Mouse (Mus musculus) embryonic facial prominence, embryonic 10.5 days (tissue): ENCODE measurements around the gene Ifnlr1. TPM values are rescaled to one million over a fixed set of nuclear protein-coding genes. Genes with fewer than 3 reads are reported as not detected.

Source experiments
- DNase-seq: peaks from one replicate; pipeline ENCODE4 v3.0.0-alpha.2; 2017; ENCODE audit warnings: low spot score
- H3K27ac ChIP-seq: fragments of 300-500 bp; sonication (generic); replicated peaks from 2 replicates; pipeline ENCODE4 v1.5.1; 2016; ENCODE audit warnings: mild to moderate bottlenecking
- H3K27me3 ChIP-seq: fragments of 300-500 bp; sonication (generic); replicated peaks from 2 replicates; pipeline ENCODE4 v1.6.1; 2016; ENCODE audit warnings: low read depth, mild to moderate bottlenecking; ENCODE audit not compliant: poor library complexity, severe bottlenecking
- H3K36me3 ChIP-seq: fragments of 300-500 bp; sonication (generic); replicated peaks from 2 replicates; pipeline ENCODE4 v1.6.1; 2016; ENCODE audit warnings: mild to moderate bottlenecking, moderate library complexity
- H3K4me1 ChIP-seq: fragments of 300-500 bp; sonication (generic); 2 replicates; pipeline ENCODE4 v1.6.1; 2016
- H3K4me3 ChIP-seq: fragments of 300-500 bp; sonication (generic); 2 replicates; pipeline ENCODE4 v1.5.1; 2016; ENCODE audit warnings: mild to moderate bottlenecking, moderate library complexity
- H3K9me3 ChIP-seq: fragments of 300-500 bp; sonication (generic); 2 replicates; pipeline ENCODE4 v1.6.1; 2016; ENCODE audit warnings: mild to moderate bottlenecking
- WGBS: fragments of 180-500 bp; shearing (Covaris S2); methylation state at CpG from one replicate; pipeline ENCODE4 v1.1.7; 2016; 5-methylcytosine and 5-hydroxymethylcytosine counted together
- polyA plus RNA-seq: library from polyadenylated mRNA; unstranded; fragments of >200 nt; fragmentation: Nextera tagmentation; extraction: Ambion mirVana; gene quantifications from 2 replicates; pipeline ENCODE4 v1.2.1, GENCODE M21; 2016

The Ifnlr1 gene
- polyA plus RNA-seq, 1 experiment from 2014 or later, result 1.0 TPM

- Histone ChIP-seq H3K4me3 (no peak overlapping the region), H3K27me3 (peaks cover 3% of the 10 kb centered on the region; the same call in 1 of the 2 replicates), H3K9me3 (no peaks in the 10 kb centered on the region), H3K36me3 (no peaks in the 10 kb centered on the region), H3K27ac (no peak overlapping the region), H3K4me1 (no peaks in the 10 kb centered on the region; the same call in 1 of the 2 replicates)
- WGBS, result 82% methylated on average over 6 of the region's 6 CpGs
- no peak for DNase-seq
Measured at GRCm38 (mm10) chr4:135664656-135665055, 21.4 kb upstream of the Ifnlr1 start.

GRCm38 (mm10) chr4:135666192-135666975 lies 19.7 kb upstream of the Ifnlr1 start:
- H3K27me3 ChIP-seq, result peaks cover 4% of the 10 kb centered on the region; the same call in 1 of the 2 replicates
- no peaks in the 10 kb centered on the region; the same call in 1 of the 2 replicates for H3K4me1 ChIP-seq
- H3K9me3 ChIP-seq, result no peaks in the 10 kb centered on the region
- 58% methylated on average over 17 of the region's 17 CpGs for WGBS
- H3K27ac ChIP-seq, result no peak overlapping the region
- no peaks in the 10 kb centered on the region for H3K36me3 ChIP-seq
- no peak overlapping the region for H3K4me3 ChIP-seq
- DNase-seq, result peak; percentile 66

GRCm38 (mm10) chr4:135667266-135667844 lies 18.7 kb upstream of the Ifnlr1 start:
- peaks cover 4% of the 10 kb centered on the region; the same call in 1 of the 2 replicates for H3K27me3 ChIP-seq

GRCm38 (mm10) chr4:135673507-135673906 lies 12.6 kb upstream of the Ifnlr1 start:
- 0 out of 2 replicates have a peak, but pooled peaks cover 4% of the 10 kb centered on the region for H3K27me3 ChIP-seq
- H3K4me1 ChIP-seq, result peaks cover 29% of the 10 kb centered on the region
- 63% methylated on average over 3 of the region's 3 CpGs for WGBS
- H3K9me3 ChIP-seq, result no peaks in the 10 kb centered on the region
- H3K36me3 ChIP-seq, result no peaks in the 10 kb centered on the region
- H3K4me3 ChIP-seq, result no peak overlapping the region
- no peak overlapping the region for H3K27ac ChIP-seq
- DNase-seq, result no peak

More at GRCm38 (mm10) chr4:135667266-135667844, 18.7 kb upstream of the Ifnlr1 start:
- no peaks in the 10 kb centered on the region for H3K9me3 ChIP-seq
- no peaks in the 10 kb centered on the region for H3K36me3 ChIP-seq
- no peak overlapping the region for H3K4me3 ChIP-seq
- H3K4me1 ChIP-seq, result peaks cover 4% of the 10 kb centered on the region; the same call in 1 of the 2 replicates
- peak; percentile 55 for DNase-seq
- H3K27ac ChIP-seq, result no peak overlapping the region
- WGBS, result 16% methylated on average over 16 of the region's 16 CpGs

GRCm38 (mm10) chr4:135674993-135675392 lies 11.1 kb upstream of the Ifnlr1 start:
- Histone ChIP-seq H3K4me1 (peaks cover 29% of the 10 kb centered on the region), H3K9me3 (no peaks in the 10 kb centered on the region), H3K36me3 (no peaks in the 10 kb centered on the region), H3K4me3 (no peak overlapping the region), H3K27ac (peak overlapping the region; percentile 67), H3K27me3 (no peaks in the 10 kb centered on the region)
- no peak for DNase-seq
- WGBS, result 59% methylated on average over 9 of the region's 9 CpGs

- WGBS, result 83% methylated on average over 5 of the region's 5 CpGs
- Histone ChIP-seq H3K4me1 (peaks cover 38% of the 10 kb centered on the region), H3K27me3 (no peaks in the 10 kb centered on the region), H3K4me3 (no peak overlapping the region), H3K9me3 (no peaks in the 10 kb centered on the region), H3K36me3 (no peaks in the 10 kb centered on the region), H3K27ac (no peak overlapping the region)
- DNase-seq, result no peak
Measured at GRCm38 (mm10) chr4:135676476-135676875, 9.6 kb upstream of the Ifnlr1 start.

- Histone ChIP-seq H3K27me3 (peaks cover 12% of the 10 kb centered on the region), H3K4me3 (no peak overlapping the region), H3K27ac (no peak overlapping the region), H3K4me1 (peaks cover 31% of the 10 kb centered on the region), H3K36me3 (no peaks in the 10 kb centered on the region), H3K9me3 (no peaks in the 10 kb centered on the region)
- 71% methylated on average over 4 of the region's 4 CpGs for WGBS
- DNase-seq, result no peak
Measured at GRCm38 (mm10) chr4:135679316-135679715, 6.8 kb upstream of the Ifnlr1 start.

- H3K9me3 ChIP-seq, result no peaks in the 10 kb centered on the region
- H3K36me3 ChIP-seq, result no peaks in the 10 kb centered on the region
- no peak for DNase-seq
- peaks cover 36% of the 10 kb centered on the region for H3K27me3 ChIP-seq
- no peak overlapping the region for H3K27ac ChIP-seq
- peaks cover 30% of the 10 kb centered on the region for H3K4me1 ChIP-seq
- no peak overlapping the region for H3K4me3 ChIP-seq
- WGBS, result 79% methylated on average over 5 of the region's 5 CpGs
Measured at GRCm38 (mm10) chr4:135681789-135682188, 4.3 kb upstream of the Ifnlr1 start.

- DNase-seq, result peak; percentile 68
- Histone ChIP-seq H3K27me3 (peaks cover 54% of the 10 kb centered on the region), H3K4me3 (no peak overlapping the region), H3K36me3 (no peaks in the 10 kb centered on the region), H3K4me1 (peaks cover 36% of the 10 kb centered on the region), H3K9me3 (no peaks in the 10 kb centered on the region), H3K27ac (no peak overlapping the region)
- WGBS, result 19% methylated on average over 4 of the region's 4 CpGs
Measured at GRCm38 (mm10) chr4:135683553-135683952, 2.5 kb upstream of the Ifnlr1 start.

- no peak overlapping the region for H3K27ac ChIP-seq
- H3K36me3 ChIP-seq, result no peaks in the 10 kb centered on the region
- H3K4me3 ChIP-seq, result no peak overlapping the region
- peaks cover 36% of the 10 kb centered on the region for H3K4me1 ChIP-seq
- 40% methylated on average over 3 of the region's 3 CpGs for WGBS
- H3K27me3 ChIP-seq, result peaks cover 65% of the 10 kb centered on the region
- DNase-seq, result no peak
- H3K9me3 ChIP-seq, result no peaks in the 10 kb centered on the region
Measured at GRCm38 (mm10) chr4:135684731-135685130, 1.4 kb upstream of the Ifnlr1 start.

GRCm38 (mm10) chr4:135686568-135686953 lies 474 bp downstream of the Ifnlr1 start:
- Histone ChIP-seq H3K27me3 (peaks cover 69% of the 10 kb centered on the region), H3K27ac (peak overlapping the region; percentile 78), H3K4me3 (peak overlapping the region; percentile 77), H3K36me3 (no peaks in the 10 kb centered on the region), H3K4me1 (peaks cover 27% of the 10 kb centered on the region), H3K9me3 (no peaks in the 10 kb centered on the region)
- WGBS, result under 1% methylated on average over 21 of the region's 21 CpGs
- DNase-seq, result no peak

GRCm38 (mm10) chr4:135689797-135690196 lies 3.7 kb downstream of the Ifnlr1 start:
- WGBS, result 90% methylated on average over 7 of the region's 7 CpGs
- Histone ChIP-seq H3K9me3 (no peaks in the 10 kb centered on the region), H3K4me3 (no peak overlapping the region), H3K36me3 (no peaks in the 10 kb centered on the region), H3K27me3 (peaks cover 52% of the 10 kb centered on the region), H3K4me1 (peaks cover 24% of the 10 kb centered on the region), H3K27ac (no peak overlapping the region)
- DNase-seq, result no peak

GRCm38 (mm10) chr4:135690241-135690640 lies 4.2 kb downstream of the Ifnlr1 start:
- DNase-seq, result no peak
- H3K9me3 ChIP-seq, result no peaks in the 10 kb centered on the region
- 83% methylated on average over 11 of the region's 11 CpGs for WGBS
- H3K27me3 ChIP-seq, result peaks cover 48% of the 10 kb centered on the region
- H3K36me3 ChIP-seq, result no peaks in the 10 kb centered on the region
- H3K4me1 ChIP-seq, result peaks cover 22% of the 10 kb centered on the region
- H3K27ac ChIP-seq, result no peak overlapping the region
- no peak overlapping the region for H3K4me3 ChIP-seq
